Mouse (Mus musculus) lung, postnatal 0 days (tissue): ENCODE results near the gene Atat1. TPM values are rescaled to one million over a fixed set of nuclear protein-coding genes. Genes with fewer than 3 reads are reported as not detected.

Experiments
- ATAC-seq: fragments of 200-750 bp; cut with Nextera tagmentation; 2 replicates; pipeline ENCODE4 v1.8.0; 2017; ENCODE audit warnings: moderate library complexity
- DNase-seq: peaks from one replicate; pipeline ENCODE4 v3.0.0-alpha.2; 2016; ENCODE audit warnings: low spot score
- H3K27ac ChIP-seq: fragments of 300-500 bp; sonication (generic); 2 replicates; pipeline ENCODE4 v1.5.1; 2014; ENCODE audit warnings: antibody characterized with exemption, mild to moderate bottlenecking, low read length, mixed read lengths
- H3K27me3 ChIP-seq: fragments of 300-500 bp; sonication (generic); replicated peaks from 2 replicates; pipeline ENCODE4 v1.6.1; 2014; ENCODE audit warnings: low read length, mixed read lengths; ENCODE audit not compliant: insufficient read depth
- H3K36me3 ChIP-seq: fragments of 300-500 bp; sonication (generic); 2 replicates; pipeline ENCODE4 v1.6.1; 2014; ENCODE audit warnings: low read length, mixed read lengths; ENCODE audit not compliant: insufficient read depth
- H3K4me1 ChIP-seq: fragments of 300-500 bp; sonication (generic); 2 replicates; pipeline ENCODE4 v1.6.1; 2014; ENCODE audit warnings: antibody characterized with exemption, low read depth, low read length, mixed read lengths; ENCODE audit not compliant: insufficient read depth
- H3K4me2 ChIP-seq: fragments of 300-500 bp; sonication (generic); replicated peaks from 2 replicates; pipeline ENCODE4 v1.6.1; 2014; ENCODE audit warnings: low read depth, mild to moderate bottlenecking, low read length, moderate library complexity, mixed read lengths
- H3K4me3 ChIP-seq: fragments of 300-500 bp; sonication (generic); 2 replicates; pipeline ENCODE4 v1.5.1; 2014; ENCODE audit warnings: low read depth, low read length
- H3K9ac ChIP-seq: fragments of 300-500 bp; sonication (generic); replicated peaks from 2 replicates; pipeline ENCODE4 v1.6.1; 2014; ENCODE audit warnings: low read depth, mild to moderate bottlenecking
- H3K9me3 ChIP-seq: fragments of 300-500 bp; sonication (generic); 2 replicates; pipeline ENCODE4 v1.6.1; 2016; ENCODE audit warnings: low read length, mixed read lengths
- CTCF ChIP-seq: IDR thresholded peaks from 2 replicates; pipeline ENCODE4 v1.5.1; 2016; ENCODE audit warnings: antibody characterized with exemption, mild to moderate bottlenecking
- EP300 ChIP-seq: IDR thresholded peaks from 2 replicates; pipeline ENCODE4 v1.6.1; 2016; ENCODE audit warnings: antibody characterized with exemption, mild to moderate bottlenecking, control low read depth
- WGBS: fragments of 180-500 bp; shearing (Covaris S2); extraction: QIAGEN DNeasy Blood & Tissue Kit; methylation state at CpG from one replicate; pipeline ENCODE4 v1.1.7; 2014; 5-methylcytosine and 5-hydroxymethylcytosine counted together
- polyA plus RNA-seq: library from polyadenylated mRNA; unstranded; fragments of >200 nt; fragmentation: Nextera tagmentation; extraction: Ambion mirVana; gene quantifications from 2 replicates; pipeline ENCODE4 v1.2.1, GENCODE M21; 2015

The Atat1 gene
- polyA plus RNA-seq, 1 experiment from 2014 or later: 19.3 TPM

GRCm38 (mm10) chr17:35900636-35901035 lies 9.2 kb downstream of the Atat1 start:
- WGBS: 74% methylated on average over 3 of the region's 3 CpGs
- Histone ChIP-seq H3K27me3 (no peaks in the 10 kb centered on the region), H3K9me3 (no peaks in the 10 kb centered on the region), H3K4me1 (peaks cover 4% of the 10 kb centered on the region; the same call in 1 of the 2 replicates), H3K4me2 (no peak overlapping the region), H3K36me3 (no peaks in the 10 kb centered on the region), H3K9ac (no peak overlapping the region), H3K27ac (no peak overlapping the region), H3K4me3 (no peak overlapping the region)
- no peak for DNase-seq
- no peak for ATAC-seq
- TF ChIP-seq EP300 (no peak), CTCF (no peak)

DNA sequence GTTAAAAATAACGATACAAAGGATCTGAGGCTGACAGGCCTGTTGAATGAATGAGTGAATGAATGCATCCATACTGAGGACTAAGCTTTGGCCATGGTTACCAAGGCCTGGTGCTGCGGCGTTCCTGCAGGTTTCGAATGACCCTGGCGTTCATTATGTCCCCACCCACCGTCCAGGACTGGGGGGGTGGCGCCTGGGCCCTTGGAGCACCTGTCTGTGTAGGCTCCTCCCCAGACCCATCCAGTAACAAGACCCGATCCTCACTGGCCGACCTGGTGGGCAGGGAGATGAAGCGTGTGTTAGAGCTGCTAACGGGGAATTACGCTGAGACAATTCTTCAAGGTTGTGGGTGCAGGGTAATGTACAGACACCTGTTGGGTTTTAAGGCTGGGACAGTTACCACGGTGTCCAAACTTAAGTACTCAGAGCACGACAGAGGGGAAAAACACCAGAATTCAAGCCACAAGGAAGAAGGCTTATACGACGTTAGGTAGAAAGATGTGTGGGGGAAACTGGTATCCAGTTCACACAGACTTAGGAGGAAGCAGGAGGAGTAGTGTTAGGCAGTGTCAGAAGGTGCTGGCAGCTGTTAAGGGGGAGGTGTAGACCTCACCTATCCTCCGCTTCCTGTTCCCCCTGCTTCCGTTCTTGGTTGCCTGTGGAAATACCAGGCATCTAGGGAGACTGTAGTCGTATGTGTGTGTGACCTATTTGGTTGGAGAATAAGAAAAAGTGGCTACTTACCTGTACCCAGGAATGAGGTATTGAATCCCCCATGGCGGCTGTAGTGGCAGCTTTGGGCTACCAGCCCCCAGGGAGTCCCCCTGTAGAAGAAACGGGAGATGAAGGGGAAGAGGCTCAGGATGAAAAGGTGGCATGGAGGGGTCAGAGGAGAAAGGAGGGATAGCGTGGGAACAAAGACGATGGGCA lies 12.0 kb downstream of the Atat1 start:
- ATAC-seq (peak; percentile 26; the same call in 1 of the 2 replicates), DNase-seq (no peak)
- Histone ChIP-seq H3K4me2 (peak overlapping the region; percentile 97; the same call in 1 of the 2 replicates), H3K4me3 (no peak overlapping the region), H3K9me3 (no peaks in the 10 kb centered on the region), H3K4me1 (peaks cover 4% of the 10 kb centered on the region; the same call in 1 of the 2 replicates), H3K36me3 (peaks cover 6% of the 10 kb centered on the region), H3K27ac (no peak overlapping the region), H3K9ac (no peak overlapping the region), H3K27me3 (no peaks in the 10 kb centered on the region)
- TF ChIP-seq EP300 (no peak), CTCF (no peak)
- 38% methylated on average over 23 of the region's 23 CpGs for WGBS

GRCm38 (mm10) chr17:35896781-35897643 lies 12.9 kb downstream of the Atat1 start, which contains the start of gene 2310061I04Rik:
TSS of gene 2310061I04Rik (minus strand) at chr17:35897431.
- H3K27ac ChIP-seq: peak within 1 kb of the TSS; percentile 74
- peak within 1 kb of the TSS; percentile 73 for H3K9ac ChIP-seq
- WGBS: under 1% methylated on average over 76 of the region's 86 CpGs
- peak; percentile 96 for ATAC-seq
- peaks cover 4% of the 10 kb centered on the region; the same call in 1 of the 2 replicates for H3K4me1 ChIP-seq
- H3K4me2 ChIP-seq: peak within 1 kb of the TSS; percentile 97
- H3K27me3 ChIP-seq: no peaks in the 10 kb centered on the region
- TF ChIP-seq CTCF: no peak
- no peak for TF ChIP-seq EP300
- H3K36me3 ChIP-seq: peaks cover 13% of the 10 kb centered on the region
- no peaks in the 10 kb centered on the region for H3K9me3 ChIP-seq
- peak; percentile 97 for DNase-seq
- H3K4me3 ChIP-seq: peak within 1 kb of the TSS; percentile 97

- Histone ChIP-seq H3K4me2 (no peak overlapping the region), H3K27me3 (no peaks in the 10 kb centered on the region), H3K9me3 (no peaks in the 10 kb centered on the region), H3K4me3 (no peak overlapping the region), H3K36me3 (peaks cover 58% of the 10 kb centered on the region), H3K9ac (no peak overlapping the region), H3K27ac (no peak overlapping the region), H3K4me1 (no peaks in the 10 kb centered on the region)
- ATAC-seq (no peak), DNase-seq (no peak)
- TF ChIP-seq EP300 (no peak), CTCF (no peak)
- 75% methylated on average over 12 of the region's 17 CpGs for WGBS
Observed at GRCm38 (mm10) chr17:35887725-35888124, 22.1 kb downstream of the Atat1 start.

GRCm38 (mm10) chr17:35883777-35884176 lies 26.1 kb downstream of the Atat1 start:
- ATAC-seq: no peak
- DNase-seq: no peak
- WGBS: 95% methylated on average over 14 of the region's 14 CpGs
- no peak overlapping the region for H3K27ac ChIP-seq
- no peak overlapping the region for H3K4me2 ChIP-seq
- H3K27me3 ChIP-seq: no peaks in the 10 kb centered on the region
- no peak overlapping the region for H3K4me3 ChIP-seq
- H3K9ac ChIP-seq: no peak overlapping the region
- no peak for TF ChIP-seq EP300
- no peak for TF ChIP-seq CTCF
- peaks cover 4% of the 10 kb centered on the region for H3K4me1 ChIP-seq
- H3K9me3 ChIP-seq: no peaks in the 10 kb centered on the region
- peaks cover 41% of the 10 kb centered on the region for H3K36me3 ChIP-seq

GRCm38 (mm10) chr17:35882924-35883323 lies 27.0 kb downstream of the Atat1 start:
- H3K4me2 ChIP-seq: no peak overlapping the region
- H3K27me3 ChIP-seq: no peaks in the 10 kb centered on the region
- 93% methylated on average over 17 of the region's 17 CpGs for WGBS
- H3K9me3 ChIP-seq: no peaks in the 10 kb centered on the region
- peaks cover 4% of the 10 kb centered on the region for H3K4me1 ChIP-seq
- H3K27ac ChIP-seq: no peak overlapping the region
- ATAC-seq (no peak), DNase-seq (no peak)
- H3K36me3 ChIP-seq: peaks cover 35% of the 10 kb centered on the region
- no peak overlapping the region for H3K4me3 ChIP-seq
- H3K9ac ChIP-seq: no peak overlapping the region
- TF ChIP-seq CTCF: no peak
- TF ChIP-seq EP300: no peak
